Mouse (Mus musculus): Measurements from ENCODE around the gene Gm21800.
"Not testable (repeated sequence)": the region's sequence is repeated elsewhere in the genome, so short reads cannot be mapped to it uniquely, and the experiment has no call there.

- TF ChIP-seq POLR2A (IDR thresholded peaks at IDR 0.05; ENCODE audit: extremely low read depth, insufficient read depth, low read length); CTCF (IDR thresholded peaks at IDR 0.05; ENCODE audit: low read depth, low read length): not testable (repeated sequence)
Observed at GRCm38 (mm10) chrY:41406198-41406597, at the start of gene Gm21800.
